Mouse (Mus musculus) left cerebral cortex, postnatal 25 days (tissue): ENCODE data around the gene Gm8897. TPM values are rescaled to one million over a fixed set of nuclear protein-coding genes. Genes with fewer than 3 reads are reported as not detected.
"Not testable (repeated sequence)": the region's sequence is repeated elsewhere in the genome, so short reads cannot be mapped to it uniquely, and the experiment has no call there.

Experiments used
- DNase-seq, 2 experiments: peaks; one replicate each; pipeline ENCODE4 v3.0.0; 2022; ENCODE audit warnings: low spot score in 2 of 2, mixed read lengths in 1 of 2
- intact Hi-C: fragments of 180-260 bp; cut with DNase I; formaldehyde crosslinking; loops from one replicate; pipeline ENCODE4 v1.15.1; 2025
- total RNA-seq, 2 experiments: library from RNA; stranded (reverse); gene quantifications; 2 replicates each; pipeline ENCODE4 v1.2.3; 2021

Gene Gm8897
- not detected for total RNA-seq

DNA sequence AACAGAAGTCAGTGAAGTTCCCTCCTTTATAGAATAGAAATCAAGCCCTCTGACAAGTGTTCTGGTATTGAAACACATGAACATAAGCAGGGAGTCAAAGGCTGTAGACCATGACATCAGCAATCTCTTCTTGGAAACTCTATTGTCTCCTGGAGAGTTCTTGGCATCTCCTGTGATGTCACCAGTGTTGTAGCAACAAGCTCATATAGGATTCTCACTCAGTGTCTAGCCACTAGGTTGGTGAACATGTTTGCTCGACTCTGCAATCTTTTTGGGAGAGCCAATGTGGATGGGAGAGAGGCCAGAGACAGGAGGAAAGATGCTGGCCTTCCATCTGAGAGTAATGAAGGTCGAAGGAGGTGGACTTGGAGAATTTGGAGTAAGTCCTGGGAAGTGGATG lies at the start of gene Gm8897:
Gene Gm8897 (plus strand): TSS at position 301 of the 400 bp plus-strand sequence.
- DNase-seq, intact Hi-C loops: not testable (repeated sequence)

DNA sequence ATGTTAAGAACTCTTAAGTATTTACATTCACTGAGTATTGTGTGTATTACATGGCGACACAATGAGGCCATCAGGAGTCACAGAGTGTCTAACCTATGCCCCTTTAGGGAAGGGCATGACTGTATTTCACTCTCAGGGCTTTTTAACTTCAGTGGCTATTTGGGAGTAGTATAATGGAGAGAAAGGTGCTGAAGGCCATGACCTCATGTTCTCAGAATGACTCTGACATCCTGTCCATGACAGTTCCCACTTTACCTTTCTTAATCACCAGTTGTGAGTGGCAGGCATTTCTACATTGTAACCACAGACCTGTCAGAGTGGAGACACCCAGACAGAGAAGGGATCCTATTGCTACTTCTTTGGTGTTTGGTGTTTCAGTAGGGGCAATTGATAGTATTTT lies 473 bp downstream of the Gm8897 start:
- intact Hi-C loops, DNase-seq: not testable (repeated sequence)

Other genes with a start within 250 kb of the Gm8897 start
- not detected for gene Gm5861, start 233.3 kb upstream of the Gm8897 start, total RNA-seq
- gene Gm8890, start 160.4 kb upstream of the Gm8897 start, total RNA-seq: not detected
- gene Speer1, start 74.9 kb upstream of the Gm8897 start, total RNA-seq: not detected
- not detected for gene Gm8906, start 86.3 kb downstream of the Gm8897 start, total RNA-seq
- gene Gm6460, start 178.5 kb downstream of the Gm8897 start, total RNA-seq: not detected